Mouse (Mus musculus): ENCODE data around the gene Idh3a. TPM values are rescaled to one million over a fixed set of nuclear protein-coding genes. Genes with fewer than 3 reads are reported as not detected.
"Not testable (repeated sequence)": the region's sequence is repeated elsewhere in the genome, so short reads cannot be mapped to it uniquely, and the experiment has no call there.

The Idh3a gene
- polyA plus RNA-seq, 1 experiment = 196 TPM

DNA sequence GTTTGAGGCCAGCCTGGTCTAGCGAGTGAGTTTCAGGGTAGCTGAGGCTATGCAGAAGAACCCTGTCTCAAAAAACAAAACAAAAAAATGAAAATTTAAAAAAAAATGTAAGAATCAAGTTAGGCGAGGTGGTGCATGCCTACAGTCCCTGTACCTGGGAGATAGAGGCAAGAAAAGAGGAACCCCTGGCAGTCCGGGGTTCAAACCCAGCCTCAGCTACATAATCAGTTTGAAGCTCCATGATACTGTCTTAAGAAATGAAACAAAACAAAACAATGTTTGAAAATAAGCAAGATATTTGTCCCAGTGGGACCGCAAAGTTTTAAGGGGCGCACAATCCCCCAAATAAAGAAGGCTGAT, 315 bp upstream of the Idh3a start:
- DNase-seq (ENCODE audit: extremely low spot score in 1 of 2, low spot score in 1 of 2) = no peak

DNA sequence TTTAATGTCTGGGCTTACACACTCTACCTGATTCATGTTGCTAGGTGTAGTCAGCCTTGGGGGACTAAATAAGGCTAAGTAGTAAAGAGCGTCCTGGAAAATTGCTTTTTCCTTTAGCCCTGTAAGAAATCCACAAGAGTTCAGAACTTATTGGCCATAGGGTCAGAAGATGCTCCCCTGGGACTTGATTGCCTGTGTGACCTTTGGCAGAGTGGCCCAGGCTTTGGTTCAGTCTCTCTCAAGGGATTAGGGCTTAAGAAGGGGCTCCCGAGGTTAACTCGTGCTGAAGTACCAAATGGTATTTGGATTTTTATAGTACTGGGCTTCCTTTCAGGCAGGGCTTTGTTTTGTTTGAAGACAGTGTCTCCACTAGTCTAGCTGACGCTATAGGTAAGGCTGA, 1.7 kb downstream of the Idh3a start:
- no peak for DNase-seq (ENCODE audit: extremely low spot score in 1 of 2, low spot score in 1 of 2)

GRCm38 (mm10) chr9:54593652-54594051, 7.5 kb downstream of the Idh3a start:
- DNase-seq (ENCODE audit: extremely low spot score in 1 of 2, low spot score in 1 of 2) = not testable (repeated sequence)

- no peak for DNase-seq (ENCODE audit: extremely low spot score in 1 of 2, low spot score in 1 of 2)
Measured at GRCm38 (mm10) chr9:54596752-54597465, 10.8 kb downstream of the Idh3a start.

GRCm38 (mm10) chr9:54602386-54602785, 16.3 kb downstream of the Idh3a start:
- peak in 1 of 2 experiments; percentile 36 for DNase-seq (ENCODE audit: extremely low spot score in 1 of 2, low spot score in 1 of 2)

- DNase-seq (ENCODE audit: extremely low spot score in 1 of 2, low spot score in 1 of 2) = no peak
Measured at GRCm38 (mm10) chr9:54602916-54603315, 16.8 kb downstream of the Idh3a start.

GRCm38 (mm10) chr9:54604131-54604654, 18.1 kb downstream of the Idh3a start:
- DNase-seq (ENCODE audit: extremely low spot score in 1 of 2, low spot score in 1 of 2) = no peak

DNA sequence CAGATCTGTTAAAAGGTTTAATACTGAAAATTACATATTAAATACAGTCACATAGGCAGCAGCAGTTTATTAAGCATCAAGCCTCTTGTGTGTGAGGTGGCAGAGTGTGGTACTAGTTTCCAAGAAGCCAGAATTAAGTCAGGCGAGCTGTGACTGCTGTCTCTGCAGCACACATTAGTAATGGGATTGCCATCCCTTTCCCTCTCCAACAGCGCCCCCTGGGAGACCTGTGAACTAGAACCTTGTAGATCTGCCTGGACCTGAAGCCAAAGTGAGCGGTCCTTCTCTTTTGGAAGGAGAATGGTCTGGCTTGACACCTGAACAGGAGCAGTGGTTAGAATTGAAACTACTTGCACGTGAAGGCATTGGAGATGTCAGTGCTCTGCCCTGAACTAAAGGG, 18.8 kb downstream of the Idh3a start:
- peak in 1 of 2 experiments; percentile 66 for DNase-seq (ENCODE audit: extremely low spot score in 1 of 2, low spot score in 1 of 2)

DNA sequence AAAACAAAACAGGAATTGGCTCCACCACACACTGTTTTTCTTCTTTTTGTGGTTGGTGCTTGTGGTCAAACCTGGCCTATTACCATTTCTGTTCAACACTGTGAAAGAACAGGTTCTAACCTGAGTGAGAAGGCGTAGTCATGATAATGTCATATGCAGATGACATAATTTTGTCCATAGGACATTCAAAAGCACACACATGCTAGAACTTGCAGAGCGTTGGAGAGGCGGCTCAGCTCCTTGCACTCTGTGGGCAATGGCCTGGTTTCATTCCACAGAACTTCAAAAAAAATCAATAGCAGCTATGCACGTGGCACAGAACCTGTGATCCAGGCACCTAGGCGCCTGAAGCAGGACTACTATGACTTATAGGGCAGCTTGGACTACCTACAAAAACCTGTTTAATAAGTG, 26.7 kb downstream of the Idh3a start:
- no peak for DNase-seq (ENCODE audit: extremely low spot score in 1 of 2, low spot score in 1 of 2)

GRCm38 (mm10) chr9:54614182-54614850, 28.2 kb downstream of the Idh3a start:
- peak in 1 of 2 experiments; percentile 82 for DNase-seq (ENCODE audit: extremely low spot score in 1 of 2, low spot score in 1 of 2)

GRCm38 (mm10) chr9:54627240-54627639, 41.1 kb downstream of the Idh3a start:
- DNase-seq (ENCODE audit: extremely low spot score in 1 of 2, low spot score in 1 of 2) = no peak

DNA sequence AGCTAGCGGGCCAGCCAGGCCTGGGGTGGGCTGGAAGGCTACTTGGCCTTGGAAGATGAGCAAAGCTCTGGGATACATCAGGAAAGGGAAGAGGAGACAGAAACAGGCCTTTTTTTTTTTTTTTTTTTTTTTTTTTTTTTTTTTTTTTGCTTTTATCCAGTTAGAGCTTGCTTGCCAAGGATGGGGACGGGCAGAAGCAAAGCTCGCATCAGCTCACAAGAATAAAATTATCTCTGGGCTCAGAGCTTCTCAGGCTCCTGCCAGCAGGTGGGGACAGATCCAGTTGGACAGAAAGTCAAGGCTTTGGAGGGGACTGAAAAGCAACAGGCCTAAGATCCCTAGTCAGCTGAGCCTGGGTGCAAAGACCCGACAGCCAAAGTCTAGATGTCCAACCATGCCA, 42.6 kb downstream of the Idh3a start:
- peak in 1 of 2 experiments; percentile 27 for DNase-seq (ENCODE audit: extremely low spot score in 1 of 2, low spot score in 1 of 2)

- DNase-seq (ENCODE audit: extremely low spot score in 1 of 2, low spot score in 1 of 2) = no peak
Measured at GRCm38 (mm10) chr9:54629613-54630261, 43.6 kb downstream of the Idh3a start.

DNA sequence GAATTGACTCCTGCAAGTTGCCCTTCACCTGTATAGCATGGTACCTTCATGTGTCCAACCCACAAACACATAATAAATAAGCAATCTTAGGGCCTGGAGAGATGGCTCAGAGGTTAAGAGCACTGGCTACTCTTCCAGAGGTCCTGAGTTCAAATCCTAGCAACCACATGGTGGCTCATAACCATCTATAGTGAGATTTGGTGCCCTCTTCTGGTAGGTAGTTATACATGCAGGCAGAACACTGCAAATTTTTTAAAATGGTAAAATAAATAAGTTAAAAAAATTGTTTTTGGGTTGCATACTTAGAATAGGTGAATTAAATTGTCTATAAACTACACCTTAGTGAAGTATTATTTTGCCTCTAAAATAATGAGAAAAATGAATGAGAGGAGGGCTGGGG, 44.8 kb downstream of the Idh3a start:
- DNase-seq (ENCODE audit: extremely low spot score in 1 of 2, low spot score in 1 of 2) = no peak

DNA sequence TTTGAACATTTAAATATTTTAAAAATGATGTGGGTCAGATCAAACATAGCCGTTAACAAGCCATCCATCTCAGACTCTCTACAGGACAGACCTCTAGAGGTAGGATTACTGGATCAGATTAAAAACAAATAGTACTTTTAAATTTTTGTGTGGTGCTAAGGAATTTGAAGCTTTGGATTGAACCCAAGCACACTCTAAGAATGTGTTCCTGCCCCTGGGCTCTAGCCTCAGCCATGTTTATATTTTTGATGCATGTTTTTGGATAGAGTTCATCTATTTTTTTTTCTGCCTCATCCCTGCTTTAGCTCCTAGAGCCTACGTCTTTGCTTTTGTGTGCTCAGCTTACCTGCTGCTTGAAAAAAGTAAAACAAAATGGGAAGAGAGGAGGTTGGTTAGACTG, 47.3 kb downstream of the Idh3a start:
- no peak for DNase-seq (ENCODE audit: extremely low spot score in 1 of 2, low spot score in 1 of 2)

DNA sequence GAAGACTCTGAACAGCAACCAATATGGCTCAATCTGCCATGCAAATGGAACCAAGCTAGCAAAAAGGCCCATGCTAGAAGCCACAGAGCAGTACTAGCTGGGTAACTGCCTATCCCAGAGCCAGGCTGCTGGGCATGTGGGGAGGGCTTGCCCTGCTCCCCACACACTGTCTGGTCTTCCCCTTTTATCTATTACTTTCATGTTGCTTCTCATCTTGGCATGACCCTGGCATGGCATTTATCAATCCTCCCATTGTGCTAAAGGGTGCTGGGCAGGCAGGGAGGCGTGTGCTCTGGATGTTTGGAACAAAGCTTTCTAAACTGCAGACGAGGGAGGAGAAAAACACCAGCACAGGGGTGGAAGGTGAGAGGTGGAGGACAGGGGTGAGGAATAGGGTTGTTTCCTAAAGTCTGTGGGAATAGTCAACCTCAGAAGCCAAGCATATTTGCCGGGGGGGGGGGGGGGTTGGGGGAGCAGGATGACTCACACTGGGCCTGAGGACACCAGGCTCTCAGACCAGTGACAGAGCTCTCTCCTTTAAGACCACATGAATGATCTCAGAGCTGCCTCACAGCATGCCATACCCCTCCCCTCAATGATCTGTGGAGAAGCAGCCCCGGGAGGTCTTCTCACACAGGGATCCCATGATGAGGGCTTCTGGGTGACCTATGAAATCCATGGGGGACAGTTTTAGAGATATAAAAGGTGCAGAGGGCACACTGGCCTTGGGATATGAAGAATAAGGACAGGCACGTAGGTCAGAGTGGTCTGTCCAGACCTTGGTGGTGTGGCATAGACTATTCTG, 51.6 kb downstream of the Idh3a start:
- no peak for DNase-seq (ENCODE audit: extremely low spot score in 1 of 2, low spot score in 1 of 2)

DNA sequence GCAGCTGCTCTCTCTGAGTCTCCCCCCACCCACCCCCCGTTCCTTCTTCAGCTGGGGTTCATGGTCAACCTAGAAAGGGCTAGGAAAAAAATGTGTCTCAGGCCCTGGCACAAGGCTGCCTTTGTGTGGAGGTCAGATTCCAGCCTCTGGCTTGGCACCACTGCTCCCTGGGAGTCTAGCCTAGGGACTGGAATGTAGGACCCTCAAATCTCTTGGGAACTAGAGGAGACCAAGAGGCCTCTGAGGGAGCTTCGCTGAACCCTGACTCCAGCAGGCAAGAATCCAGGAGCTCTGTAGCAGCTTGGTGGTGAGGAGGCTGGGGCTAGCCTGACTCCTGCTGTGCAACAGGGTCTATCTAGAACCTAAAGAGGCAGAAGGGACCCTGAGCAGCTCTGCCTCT, 53.1 kb downstream of the Idh3a start:
- no peak for DNase-seq (ENCODE audit: extremely low spot score in 1 of 2, low spot score in 1 of 2)

DNA sequence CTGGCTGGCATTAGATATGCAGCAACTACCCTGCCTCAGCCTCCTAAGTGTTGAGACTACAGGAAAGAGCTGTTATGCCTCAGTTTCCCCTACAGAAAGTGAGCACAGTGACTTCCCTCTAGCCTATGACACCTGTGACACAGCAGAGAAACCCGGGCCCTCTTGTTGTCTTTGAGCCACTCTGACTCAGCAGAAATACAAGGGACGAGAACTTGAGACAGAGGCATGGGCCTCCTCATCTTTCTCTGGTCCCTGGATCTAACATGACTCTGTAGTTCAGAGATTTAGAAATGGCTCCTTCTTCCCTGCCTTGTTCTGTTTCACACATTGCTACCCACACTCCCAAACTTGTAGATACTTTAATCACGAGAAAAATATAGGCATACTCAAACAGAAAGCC, 55.4 kb downstream of the Idh3a start:
- DNase-seq (ENCODE audit: extremely low spot score in 1 of 2, low spot score in 1 of 2) = no peak

DNA sequence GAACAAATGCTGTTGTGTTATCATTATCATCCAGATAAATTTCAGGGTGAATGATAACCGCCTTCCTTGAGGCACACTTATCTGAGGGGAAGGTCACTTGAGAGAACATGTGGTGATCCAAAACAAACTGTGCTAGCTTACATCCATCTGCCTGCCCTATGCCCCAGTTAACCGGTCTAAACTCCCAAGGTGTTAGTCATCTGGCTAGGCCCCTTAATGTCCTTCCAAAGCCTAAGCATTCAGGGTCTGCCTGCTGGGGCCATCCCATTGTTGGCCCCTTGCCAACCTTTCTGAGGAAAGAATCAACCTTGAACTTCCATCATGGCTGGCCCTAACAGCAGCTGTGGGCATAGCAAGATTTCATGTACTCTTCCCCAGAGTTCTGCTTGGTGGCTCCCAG, 56.0 kb downstream of the Idh3a start:
- no peak for DNase-seq (ENCODE audit: extremely low spot score in 1 of 2, low spot score in 1 of 2)

DNA sequence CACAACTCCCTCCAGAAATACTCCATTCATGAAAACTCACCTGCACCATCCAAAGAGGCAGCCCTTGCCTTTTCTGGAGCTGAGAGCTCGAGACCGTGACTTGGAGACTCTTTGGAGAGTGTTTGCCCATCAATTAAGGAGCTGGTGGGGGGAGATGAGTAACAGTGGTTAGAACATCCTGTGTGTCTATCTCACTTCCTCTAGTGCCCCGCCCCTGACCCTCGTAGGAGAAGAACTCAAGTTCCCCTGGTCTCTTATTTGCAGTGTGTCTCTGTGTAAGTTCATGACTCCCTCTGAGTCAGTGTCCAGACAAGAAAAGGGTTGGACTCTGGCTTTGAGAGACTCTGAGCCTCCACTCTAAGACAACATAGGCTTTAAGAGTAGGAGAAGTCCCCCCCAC, 56.4 kb downstream of the Idh3a start:
- no peak for DNase-seq (ENCODE audit: extremely low spot score in 1 of 2, low spot score in 1 of 2)

DNA sequence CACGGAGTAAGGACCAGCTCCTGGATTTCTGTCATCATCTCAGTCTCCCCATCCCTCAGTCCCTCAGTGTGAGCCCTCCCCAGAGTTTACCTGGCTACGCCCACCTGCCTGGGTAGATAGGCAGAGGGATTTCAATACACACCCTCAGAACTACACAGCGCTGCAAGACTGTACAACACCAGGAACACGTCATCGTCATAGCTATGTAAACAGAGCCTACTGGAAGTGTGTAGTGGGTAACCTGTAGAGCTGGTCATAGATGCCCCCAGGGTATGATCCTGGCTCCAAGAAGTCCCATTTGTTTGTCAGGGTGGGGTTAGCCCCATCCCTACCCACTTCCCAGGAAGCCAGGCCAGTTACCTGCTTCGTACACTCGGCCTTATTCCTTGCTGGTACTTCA, 57.0 kb downstream of the Idh3a start:
- no peak for DNase-seq (ENCODE audit: extremely low spot score in 1 of 2, low spot score in 1 of 2)

Data from frontal cortex, adult 2 months (tissue).